Mouse (Mus musculus): ENCODE results near the gene Urb1. TPM values are rescaled to one million over a fixed set of nuclear protein-coding genes. Genes with fewer than 3 reads are reported as not detected.
"Not testable (repeated sequence)": the region's sequence is repeated elsewhere in the genome, so short reads cannot be mapped to it uniquely, and the experiment has no call there.

Gene Urb1
- total RNA-seq, 2 experiments from 2014 or later: 1.2 to 1.7 TPM

GRCm38 (mm10) chr16:90826041-90826440 lies 15.8 kb upstream of the Urb1 start:
- ATAC-seq (replicated peaks; ENCODE audit: low FRiP score, poor library complexity, severe bottlenecking): no peak

- not testable (repeated sequence) for ATAC-seq (replicated peaks; ENCODE audit: low FRiP score, poor library complexity, severe bottlenecking)
Observed at GRCm38 (mm10) chr16:90823986-90824385, 13.8 kb upstream of the Urb1 start.

DNA sequence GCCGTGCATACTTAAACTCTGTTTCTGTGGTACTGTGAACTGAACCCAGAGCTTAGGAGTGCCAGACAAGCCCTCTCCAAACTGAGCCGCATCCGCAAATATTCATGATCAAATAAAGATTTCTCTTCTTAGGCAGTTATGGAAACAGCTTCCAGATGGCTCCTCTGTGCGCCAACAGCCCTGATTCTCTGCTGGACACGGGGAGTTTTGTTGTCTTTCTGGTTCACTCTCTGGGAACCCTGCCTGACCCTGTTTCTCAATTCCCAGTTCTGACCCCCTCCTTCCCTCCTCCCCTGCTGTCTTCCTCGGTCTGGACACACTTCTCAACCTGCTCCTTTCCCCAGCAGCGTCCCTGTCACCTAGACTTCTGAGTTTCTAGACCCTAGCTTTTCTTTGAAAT lies 12.8 kb upstream of the Urb1 start:
- no peak for ATAC-seq (replicated peaks; ENCODE audit: low FRiP score, poor library complexity, severe bottlenecking)

DNA sequence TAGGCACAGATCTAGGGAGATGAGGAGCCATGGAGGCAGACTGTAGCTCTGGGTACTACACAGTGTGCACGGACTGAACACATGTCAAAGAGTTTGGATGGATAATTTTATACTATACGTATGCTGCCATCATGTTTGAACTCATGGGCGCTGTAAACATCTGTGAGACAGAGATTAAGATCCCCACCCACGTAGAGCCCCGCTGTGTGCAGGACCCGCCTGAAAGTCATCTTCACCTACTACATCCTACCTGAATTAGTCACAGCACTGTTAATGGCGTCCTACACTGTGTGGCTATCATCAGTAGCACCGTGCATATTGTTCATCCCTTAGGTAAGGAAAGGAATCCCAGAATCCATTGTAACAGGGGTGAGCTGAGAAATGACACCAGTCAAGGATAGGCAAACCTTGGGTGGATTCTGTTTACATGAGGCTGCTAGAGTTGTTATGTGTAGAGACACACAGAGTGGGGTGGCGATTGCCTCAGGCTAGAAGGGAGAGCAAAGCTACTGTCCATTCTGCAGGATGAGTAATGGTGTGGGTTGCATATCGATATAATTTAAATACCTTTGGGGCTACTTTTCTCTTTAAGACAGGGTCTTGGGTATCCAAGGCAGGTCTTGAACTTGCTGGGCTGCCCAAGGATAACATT lies 12.2 kb upstream of the Urb1 start:
- peak; percentile 88 for ATAC-seq (replicated peaks; ENCODE audit: low FRiP score, poor library complexity, severe bottlenecking)

- no peak for ATAC-seq (replicated peaks; ENCODE audit: low FRiP score, poor library complexity, severe bottlenecking)
Observed at GRCm38 (mm10) chr16:90821046-90821697, 11.0 kb upstream of the Urb1 start.

DNA sequence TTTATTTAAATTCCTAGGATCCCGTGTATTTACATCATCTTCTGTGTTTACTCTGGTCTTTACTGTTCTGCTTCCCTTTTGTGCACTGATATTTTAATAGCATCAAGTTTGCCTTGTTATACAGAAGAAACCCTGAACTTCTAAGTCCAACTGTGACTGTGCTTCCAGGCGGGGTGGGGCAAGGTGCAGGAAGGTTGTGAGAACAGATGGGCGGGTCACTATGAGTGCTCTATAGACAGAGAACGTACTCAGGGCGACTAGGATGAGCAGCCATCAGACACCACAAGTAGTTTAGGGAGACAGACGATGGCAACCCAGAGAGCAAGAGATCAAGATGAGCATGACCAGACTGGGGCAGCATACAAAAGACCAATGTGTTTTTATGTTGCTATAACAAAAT lies 10.1 kb upstream of the Urb1 start:
- no peak for ATAC-seq (replicated peaks; ENCODE audit: low FRiP score, poor library complexity, severe bottlenecking)

DNA sequence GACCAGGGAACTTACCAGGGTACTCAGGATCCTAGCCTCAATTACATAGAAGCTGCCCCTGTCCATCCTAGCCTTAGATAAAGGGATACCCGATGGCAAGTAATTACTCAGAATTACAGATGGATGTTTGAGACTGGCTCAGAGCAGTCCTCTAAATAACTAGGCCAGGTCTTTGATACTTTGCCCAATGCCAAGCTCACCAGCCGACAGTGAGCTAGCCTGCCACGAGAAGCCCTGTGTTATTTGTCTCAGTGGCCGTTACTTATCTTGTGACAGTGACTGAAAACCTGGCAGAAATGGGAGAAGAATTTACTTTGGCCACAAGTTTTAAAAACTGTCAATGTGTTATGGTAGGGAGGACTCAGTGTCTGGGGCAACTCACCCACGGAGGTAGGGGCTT lies 1.9 kb upstream of the Urb1 start:
- ATAC-seq (replicated peaks; ENCODE audit: low FRiP score, poor library complexity, severe bottlenecking): no peak

GRCm38 (mm10) chr16:90810716-90811256 lies 573 bp upstream of the Urb1 start:
- ATAC-seq (replicated peaks; ENCODE audit: low FRiP score, poor library complexity, severe bottlenecking): no peak

DNA sequence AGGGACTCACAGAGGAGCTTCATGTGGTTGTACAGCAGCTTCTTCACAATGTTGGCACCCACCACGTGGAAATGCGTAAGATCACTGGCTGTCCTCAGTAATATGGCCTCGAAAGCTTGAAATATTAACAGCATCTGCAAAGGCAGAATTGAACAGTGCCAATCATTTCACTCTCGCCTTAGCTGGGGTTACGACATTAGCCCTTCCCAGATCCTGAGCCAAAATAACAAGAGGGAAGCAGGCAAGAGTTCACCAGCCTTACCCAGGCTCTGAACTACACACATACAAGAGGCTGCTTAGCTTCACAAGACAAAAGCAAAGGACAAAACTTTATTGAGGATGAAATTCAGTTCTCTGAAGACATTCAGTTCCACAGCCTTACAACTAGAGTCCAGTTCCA lies 5.7 kb downstream of the Urb1 start:
- ATAC-seq (replicated peaks; ENCODE audit: low FRiP score, poor library complexity, severe bottlenecking): no peak

GRCm38 (mm10) chr16:90801928-90802327 lies 8.3 kb downstream of the Urb1 start:
- ATAC-seq (replicated peaks; ENCODE audit: low FRiP score, poor library complexity, severe bottlenecking): peak; percentile 53; the same call in 1 of the 2 replicates

DNA sequence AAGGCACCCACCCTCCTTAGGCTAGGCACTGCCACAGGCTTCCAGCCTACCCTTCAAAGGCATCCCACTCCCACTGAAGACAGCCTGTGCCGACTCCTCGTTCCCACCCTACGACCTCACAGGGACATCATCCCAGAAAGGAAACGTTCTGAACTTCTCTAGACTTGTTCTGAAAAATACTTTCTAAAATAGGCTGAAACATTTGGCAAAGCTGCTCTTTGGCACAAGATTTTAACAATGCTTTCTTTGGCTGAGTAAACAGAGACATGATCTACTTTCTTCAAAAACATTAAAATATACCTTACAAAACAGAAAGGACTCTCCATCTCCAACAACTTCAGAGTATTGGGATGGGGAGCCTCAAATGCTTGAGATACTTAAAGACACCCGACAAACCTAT lies 9.0 kb downstream of the Urb1 start:
- no peak for ATAC-seq (replicated peaks; ENCODE audit: low FRiP score, poor library complexity, severe bottlenecking)

DNA sequence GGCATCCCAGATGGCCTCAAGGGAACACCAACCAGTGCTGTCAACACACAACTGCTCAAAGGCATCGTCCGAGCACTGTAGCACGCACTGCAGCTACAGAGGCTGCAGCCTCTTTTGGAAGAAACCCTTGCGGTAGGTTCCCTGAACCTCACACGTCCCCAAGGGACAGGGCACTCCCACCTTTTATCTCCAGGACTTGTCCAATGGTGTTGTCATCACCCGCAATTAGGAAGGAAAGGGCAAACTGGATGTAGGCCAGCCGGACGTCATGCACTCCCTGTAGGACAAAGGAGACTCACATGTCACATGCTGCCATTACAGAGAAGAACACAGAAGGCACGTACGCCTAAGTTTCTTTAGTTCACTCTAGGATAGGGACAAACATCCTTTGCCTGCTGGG lies 10.4 kb downstream of the Urb1 start:
- ATAC-seq (replicated peaks; ENCODE audit: low FRiP score, poor library complexity, severe bottlenecking): no peak

GRCm38 (mm10) chr16:90798848-90799247 lies 11.4 kb downstream of the Urb1 start:
- no peak for ATAC-seq (replicated peaks; ENCODE audit: low FRiP score, poor library complexity, severe bottlenecking)

- ATAC-seq (replicated peaks; ENCODE audit: low FRiP score, poor library complexity, severe bottlenecking): no peak
Observed at GRCm38 (mm10) chr16:90798446-90798845, 11.8 kb downstream of the Urb1 start.

GRCm38 (mm10) chr16:90794708-90795107 lies 15.5 kb downstream of the Urb1 start:
- ATAC-seq (replicated peaks; ENCODE audit: low FRiP score, poor library complexity, severe bottlenecking): no peak

DNA sequence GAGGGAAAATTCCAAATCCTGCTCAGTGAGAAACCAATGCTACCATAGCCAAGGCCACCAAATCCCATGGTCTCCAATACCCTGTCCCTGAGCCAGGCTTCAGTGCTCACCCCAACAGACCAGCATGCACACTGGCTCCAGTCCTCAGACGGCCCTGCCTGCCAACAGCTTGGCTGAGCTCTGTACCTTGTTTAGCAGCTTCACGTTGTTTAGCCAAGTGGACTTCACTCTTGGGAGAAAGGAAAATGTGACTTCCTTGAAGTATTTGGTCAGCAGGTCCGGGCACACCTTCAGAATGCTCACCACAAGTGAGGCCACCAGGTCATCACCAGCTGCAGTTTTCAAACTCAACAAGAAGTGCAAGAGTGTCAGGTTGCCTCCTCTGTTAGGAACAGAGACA lies 17.7 kb downstream of the Urb1 start:
- ATAC-seq (replicated peaks; ENCODE audit: low FRiP score, poor library complexity, severe bottlenecking): no peak

DNA sequence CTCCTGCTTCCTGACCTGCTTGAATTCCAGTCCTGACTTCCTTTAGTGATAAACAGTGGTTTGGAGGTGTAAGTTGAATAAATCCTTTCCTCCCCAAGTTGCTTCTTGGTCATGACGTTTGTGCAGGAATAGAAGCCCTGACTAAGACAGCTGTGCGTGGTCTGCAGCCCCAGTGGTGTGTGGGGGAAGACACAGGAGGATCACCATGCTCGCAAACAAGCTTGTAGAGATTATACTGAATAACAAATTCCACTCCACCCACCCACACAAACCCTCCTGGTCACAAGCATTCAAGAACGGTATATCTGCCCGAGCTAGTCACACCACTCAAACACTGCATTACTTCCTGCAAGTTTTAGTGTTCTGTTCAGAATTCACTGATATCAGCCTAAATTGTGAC lies 18.1 kb downstream of the Urb1 start:
- ATAC-seq (replicated peaks; ENCODE audit: low FRiP score, poor library complexity, severe bottlenecking): no peak

DNA sequence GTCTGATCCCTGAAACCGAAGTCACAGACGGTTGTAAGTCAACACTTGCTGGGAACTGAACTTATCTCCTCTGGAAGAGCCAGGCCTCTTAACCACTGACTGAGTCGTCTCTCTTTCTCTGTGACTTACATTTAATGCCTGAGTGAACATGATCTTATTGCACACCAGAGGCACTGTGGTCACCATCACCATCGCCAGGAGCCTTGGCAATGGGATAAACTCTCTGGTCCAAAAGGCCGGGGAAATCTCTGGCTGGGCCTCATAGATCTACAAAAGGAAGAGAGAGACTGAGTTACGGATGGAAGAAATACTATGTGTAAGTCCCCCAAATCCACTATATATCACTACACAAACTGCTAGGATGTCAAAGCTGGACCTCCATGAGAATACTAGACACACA lies 19.3 kb downstream of the Urb1 start:
- ATAC-seq (replicated peaks; ENCODE audit: low FRiP score, poor library complexity, severe bottlenecking): no peak

DNA sequence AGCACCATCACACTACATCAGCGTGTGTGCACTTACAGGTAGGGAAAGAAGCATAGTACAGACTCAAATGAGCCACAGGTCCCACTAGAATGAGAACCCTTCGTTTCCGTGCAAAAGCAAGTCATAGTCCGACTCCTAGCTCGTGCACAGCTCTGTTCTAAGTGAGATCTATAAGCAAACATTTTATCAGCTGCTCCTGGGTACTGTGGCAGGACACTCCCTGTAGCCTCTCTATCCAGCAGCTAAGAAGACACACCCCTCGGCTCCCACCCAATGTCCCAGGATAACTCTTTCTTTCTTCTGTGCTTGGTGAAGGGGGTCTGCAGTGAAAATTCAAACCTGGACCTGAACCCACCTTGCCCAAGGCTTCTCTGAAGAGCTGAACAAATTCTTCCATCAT lies 21.6 kb downstream of the Urb1 start:
- no peak for ATAC-seq (replicated peaks; ENCODE audit: low FRiP score, poor library complexity, severe bottlenecking)

DNA sequence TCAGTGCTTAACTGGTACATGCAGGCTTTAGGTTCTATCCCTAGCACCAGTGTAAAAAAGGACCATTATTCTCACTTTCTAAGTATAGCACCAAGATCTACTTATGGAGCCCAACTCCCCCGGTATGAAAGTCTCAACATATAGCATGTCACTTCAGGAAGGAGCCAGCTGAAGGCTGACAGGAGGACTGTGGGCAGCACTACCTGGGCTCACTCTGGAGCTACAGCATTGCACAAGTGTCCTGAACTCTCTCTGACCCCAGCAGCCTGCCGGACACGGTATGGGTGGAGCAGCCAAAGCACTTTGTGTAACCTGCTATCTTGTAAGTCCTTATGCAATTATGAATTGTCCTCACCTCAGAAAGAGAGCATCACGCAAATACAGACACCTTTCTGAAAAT lies 25.0 kb downstream of the Urb1 start:
- no peak for ATAC-seq (replicated peaks; ENCODE audit: low FRiP score, poor library complexity, severe bottlenecking)

DNA sequence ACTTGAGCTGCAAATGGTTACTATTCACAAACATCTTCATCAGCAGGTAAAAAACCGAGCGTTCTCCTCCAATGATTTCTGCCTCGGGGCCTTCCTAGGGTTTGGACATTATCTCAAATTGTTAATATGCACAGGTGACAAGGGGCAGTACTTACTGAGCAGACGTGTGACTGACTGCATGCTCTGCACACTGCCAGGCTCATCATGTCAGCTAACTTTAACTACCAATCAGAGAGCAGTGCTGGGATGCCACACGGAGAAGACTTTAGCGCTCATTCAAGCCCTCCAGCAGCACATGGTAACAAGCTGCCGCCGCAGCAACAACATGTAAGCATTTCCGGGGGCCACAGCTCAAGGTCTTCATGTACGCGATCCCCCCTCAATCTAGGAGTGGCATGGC lies 26.9 kb downstream of the Urb1 start:
- no peak for ATAC-seq (replicated peaks; ENCODE audit: low FRiP score, poor library complexity, severe bottlenecking)

DNA sequence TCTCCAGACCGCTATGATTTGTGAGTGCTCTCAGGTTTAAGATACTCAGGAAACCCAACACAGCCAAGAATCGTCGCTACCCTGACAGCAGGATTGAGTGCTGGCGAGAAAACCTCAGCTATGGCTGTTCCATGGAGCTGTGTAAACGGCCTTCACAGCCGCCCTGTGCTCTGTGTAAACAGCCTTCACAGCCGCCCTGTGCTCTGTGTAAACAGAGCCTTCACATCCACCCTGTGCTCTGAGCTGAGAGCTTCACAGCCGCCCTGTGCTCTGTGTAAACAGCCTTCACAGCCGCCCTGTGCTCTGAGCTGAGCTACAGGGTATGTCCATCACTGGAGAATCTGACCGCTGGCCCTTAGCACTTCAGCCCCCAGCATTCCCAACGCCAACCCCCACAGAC lies 30.4 kb downstream of the Urb1 start:
- no peak for ATAC-seq (replicated peaks; ENCODE audit: low FRiP score, poor library complexity, severe bottlenecking)
